Mouse (Mus musculus): ENCODE results near the gene Glcci1. TPM values are rescaled to one million over a fixed set of nuclear protein-coding genes. Genes with fewer than 3 reads are reported as not detected.

Glcci1 gene
- total RNA-seq, 1 experiment, result 0.94 TPM

- H3K27ac ChIP-seq (ENCODE audit: insufficient read depth, low read depth, low read length, poor library complexity, severe bottlenecking), result no peak overlapping the region
- in situ Hi-C loops (cut with MboI; ENCODE audit: low sequenced_read_pairs in 2 of 2, unreplicated experiment in 2 of 2), result no loop called here
- TF ChIP-seq ZNF384 (IDR thresholded peaks at IDR 0.05; ENCODE audit: low read depth, low read length), result no peak
- TF ChIP-seq ZC3H11A (IDR thresholded peaks at IDR 0.05; ENCODE audit: borderline replicate concordance, low read depth, low read length), result no peak
- TF ChIP-seq CHD2 (IDR thresholded peaks at IDR 0.05; ENCODE audit: low read depth, low read length), result no peak
- no peak for TF ChIP-seq MAFK (IDR thresholded peaks at IDR 0.05; ENCODE audit: insufficient read depth, low read depth, low read length)
- TF ChIP-seq HCFC1 (IDR thresholded peaks at IDR 0.05; ENCODE audit: borderline replicate concordance, insufficient read depth, low read length), result no peak
Observed at GRCm38 (mm10) chr6:8619582-8620350, 110.4 kb downstream of the Glcci1 start.

GRCm38 (mm10) chr6:8623045-8623444 lies 113.6 kb downstream of the Glcci1 start:
- in situ Hi-C loops (cut with MboI; ENCODE audit: low sequenced_read_pairs in 2 of 2, unreplicated experiment in 2 of 2), result no loop called here
- TF ChIP-seq MAFK (IDR thresholded peaks at IDR 0.05; ENCODE audit: insufficient read depth, low read depth, low read length), result no peak
- TF ChIP-seq CHD2 (IDR thresholded peaks at IDR 0.05; ENCODE audit: low read depth, low read length), result no peak
- no peak for TF ChIP-seq HCFC1 (IDR thresholded peaks at IDR 0.05; ENCODE audit: borderline replicate concordance, insufficient read depth, low read length)
- no peak for TF ChIP-seq ZNF384 (IDR thresholded peaks at IDR 0.05; ENCODE audit: low read depth, low read length)
- no peak for DNase-seq (ENCODE audit: low read depth, low spot score)
- Histone ChIP-seq H3K4me1 (ENCODE audit: control insufficient read depth in 2 of 2, insufficient read depth in 2 of 2, low read length in 2 of 2, poor library complexity in 1 of 2) (no peaks in the 10 kb centered on the region), H3K36me3 (ENCODE audit: control insufficient read depth, insufficient read depth, low read length, poor library complexity, severe bottlenecking) (no peaks in the 10 kb centered on the region), H3K27ac (ENCODE audit: insufficient read depth, low read depth, low read length, poor library complexity, severe bottlenecking) (no peak overlapping the region), H3K4me3 (ENCODE audit: insufficient read depth in 1 of 2, low read depth in 1 of 2, low read length in 2 of 2, poor library complexity in 1 of 2, severe bottlenecking in 1 of 2) (no peak overlapping the region), H3K9ac (ENCODE audit: insufficient read depth, low read depth, low read length, poor library complexity, severe bottlenecking) (no peak overlapping the region), H3K9me3 (ENCODE audit: control insufficient read depth, insufficient read depth, low read depth, low read length) (no peaks in the 10 kb centered on the region)

More at GRCm38 (mm10) chr6:8619582-8620350, 110.4 kb downstream of the Glcci1 start:
- no peaks in the 10 kb centered on the region for H3K9me3 ChIP-seq (ENCODE audit: control insufficient read depth, insufficient read depth, low read depth, low read length)
- DNase-seq (ENCODE audit: low read depth, low spot score), result no peak
- no peak overlapping the region for H3K9ac ChIP-seq (ENCODE audit: insufficient read depth, low read depth, low read length, poor library complexity, severe bottlenecking)
- H3K36me3 ChIP-seq (ENCODE audit: control insufficient read depth, insufficient read depth, low read length, poor library complexity, severe bottlenecking), result no peaks in the 10 kb centered on the region
- H3K4me1 ChIP-seq (ENCODE audit: control insufficient read depth in 2 of 2, insufficient read depth in 2 of 2, low read length in 2 of 2, poor library complexity in 1 of 2), result no peaks in the 10 kb centered on the region
- H3K4me3 ChIP-seq (ENCODE audit: insufficient read depth in 1 of 2, low read depth in 1 of 2, low read length in 2 of 2, poor library complexity in 1 of 2, severe bottlenecking in 1 of 2), result no peak overlapping the region

DNA sequence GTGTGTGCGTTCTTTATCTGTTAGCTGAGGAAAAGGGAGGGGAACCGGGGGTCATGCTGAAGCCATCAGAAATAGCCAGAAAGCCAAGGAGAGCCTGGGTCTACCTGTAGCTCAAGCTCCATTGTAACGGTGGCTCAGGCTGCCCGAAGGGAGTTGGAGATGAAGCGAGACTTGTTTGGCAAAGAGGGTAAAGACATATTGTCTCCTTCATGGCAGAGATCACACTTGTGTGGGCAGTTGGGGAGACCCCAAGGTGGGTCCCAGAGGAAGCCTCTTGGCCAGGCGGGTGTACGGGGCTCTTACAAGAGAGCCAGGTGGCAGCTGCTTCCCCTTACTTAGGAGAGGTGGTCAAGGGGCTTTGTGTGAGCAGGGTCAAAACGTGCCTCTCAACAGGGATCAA lies 118.8 kb downstream of the Glcci1 start:
- in situ Hi-C loops (cut with MboI; ENCODE audit: low sequenced_read_pairs in 2 of 2, unreplicated experiment in 2 of 2), result no loop called here
- no peak for TF ChIP-seq CHD2 (IDR thresholded peaks at IDR 0.05; ENCODE audit: low read depth, low read length)
- no peak for TF ChIP-seq ZC3H11A (IDR thresholded peaks at IDR 0.05; ENCODE audit: borderline replicate concordance, low read depth, low read length)
- no peak for TF ChIP-seq HCFC1 (IDR thresholded peaks at IDR 0.05; ENCODE audit: borderline replicate concordance, insufficient read depth, low read length)
- no peak for TF ChIP-seq MAFK (IDR thresholded peaks at IDR 0.05; ENCODE audit: insufficient read depth, low read depth, low read length)
- no peak for TF ChIP-seq ZNF384 (IDR thresholded peaks at IDR 0.05; ENCODE audit: low read depth, low read length)
- H3K36me3 ChIP-seq (ENCODE audit: control insufficient read depth, insufficient read depth, low read length, poor library complexity, severe bottlenecking), result no peaks in the 10 kb centered on the region
- H3K9me3 ChIP-seq (ENCODE audit: control insufficient read depth, insufficient read depth, low read depth, low read length), result no peaks in the 10 kb centered on the region
- H3K9ac ChIP-seq (ENCODE audit: insufficient read depth, low read depth, low read length, poor library complexity, severe bottlenecking), result no peak overlapping the region
- H3K4me3 ChIP-seq (ENCODE audit: insufficient read depth in 1 of 2, low read depth in 1 of 2, low read length in 2 of 2, poor library complexity in 1 of 2, severe bottlenecking in 1 of 2), result no peak overlapping the region
- no peak overlapping the region for H3K27ac ChIP-seq (ENCODE audit: insufficient read depth, low read depth, low read length, poor library complexity, severe bottlenecking)
- no peaks in the 10 kb centered on the region for H3K4me1 ChIP-seq (ENCODE audit: control insufficient read depth in 2 of 2, insufficient read depth in 2 of 2, low read length in 2 of 2, poor library complexity in 1 of 2)
- no peak for DNase-seq (ENCODE audit: low read depth, low spot score)

- Histone ChIP-seq H3K4me1 (ENCODE audit: control insufficient read depth in 2 of 2, insufficient read depth in 2 of 2, low read length in 2 of 2, poor library complexity in 1 of 2) (no peaks in the 10 kb centered on the region), H3K9ac (ENCODE audit: insufficient read depth, low read depth, low read length, poor library complexity, severe bottlenecking) (no peak overlapping the region), H3K9me3 (ENCODE audit: control insufficient read depth, insufficient read depth, low read depth, low read length) (no peaks in the 10 kb centered on the region), H3K36me3 (ENCODE audit: control insufficient read depth, insufficient read depth, low read length, poor library complexity, severe bottlenecking) (no peaks in the 10 kb centered on the region), H3K27ac (ENCODE audit: insufficient read depth, low read depth, low read length, poor library complexity, severe bottlenecking) (no peak overlapping the region), H3K4me3 (ENCODE audit: insufficient read depth in 1 of 2, low read depth in 1 of 2, low read length in 2 of 2, poor library complexity in 1 of 2, severe bottlenecking in 1 of 2) (no peak overlapping the region)
- in situ Hi-C loops (cut with MboI; ENCODE audit: low sequenced_read_pairs in 2 of 2, unreplicated experiment in 2 of 2), result no loop called here
- TF ChIP-seq ZNF384 (IDR thresholded peaks at IDR 0.05; ENCODE audit: low read depth, low read length) (no peak), ZC3H11A (IDR thresholded peaks at IDR 0.05; ENCODE audit: borderline replicate concordance, low read depth, low read length) (no peak), MAFK (IDR thresholded peaks at IDR 0.05; ENCODE audit: insufficient read depth, low read depth, low read length) (no peak), HCFC1 (IDR thresholded peaks at IDR 0.05; ENCODE audit: borderline replicate concordance, insufficient read depth, low read length) (no peak), CHD2 (IDR thresholded peaks at IDR 0.05; ENCODE audit: low read depth, low read length) (no peak)
- DNase-seq (ENCODE audit: low read depth, low spot score), result no peak
Observed at GRCm38 (mm10) chr6:8628715-8629267, 119.4 kb downstream of the Glcci1 start.
